29 mouse cellular contexts compared by ENCODE assay signal in genomic region chr10:43454671-43455070, GRCm38 (mm10). TPM values are rescaled to one million over a fixed set of nuclear protein-coding genes. Genes with fewer than 3 reads are reported as not detected.
DNase-seq lines count a peak whose midpoint lies in the region; ATAC-seq and TF ChIP-seq lines count a peak whose summit lies in the region.
"Had no signal": no experiment of that assay in that cellular context is flagged by ENCODE, and none has a peak within 500 bp of the region (broad histone marks: within the 10 kb centered on the region; RNA-seq: fewer than 3 reads in every experiment).

No protein-coding gene starts in this region.

- no peak for TF ChIP-seq POLR2A in heart, adult 2 months (IDR thresholded peaks at IDR 0.05; ENCODE audit: insufficient read depth, low read depth, low read length)

- H3K9me3 ChIP-seq in midbrain, embryonic 13.5 days = no peaks in the 10 kb centered on the region
- no peaks in the 10 kb centered on the region for H3K9me3 ChIP-seq in hindbrain, embryonic 11.5 days (ENCODE audit: control insufficient read depth, low read length)
- H3K9me3 ChIP-seq: hindbrain, embryonic 15.5 days; kidney, embryonic 15.5 days; midbrain, embryonic 12.5 days had no signal

- no peaks in the 10 kb centered on the region for H3K36me3 ChIP-seq in heart, adult 2 months (ENCODE audit: control insufficient read depth, insufficient read depth, low read length)
- H3K36me3 ChIP-seq in midbrain, embryonic 13.5 days = no peaks in the 10 kb centered on the region
- no peaks in the 10 kb centered on the region for H3K36me3 ChIP-seq in hindbrain, embryonic 11.5 days (ENCODE audit: control insufficient read depth, insufficient read depth, low read length)
- H3K36me3 ChIP-seq: embryonic facial prominence, embryonic 13.5 days; hindbrain, embryonic 15.5 days; kidney, embryonic 15.5 days; limb, embryonic 13.5 days; liver, embryonic 12.5 days; midbrain, embryonic 12.5 days had no signal

- no peaks in the 10 kb centered on the region for H3K4me1 ChIP-seq in heart, adult 2 months (ENCODE audit: control insufficient read depth, insufficient read depth, low read length)
- peaks cover 12% of the 10 kb centered on the region for H3K4me1 ChIP-seq in midbrain, embryonic 13.5 days (replicated peaks)
- H3K4me1 ChIP-seq in hindbrain, embryonic 11.5 days (replicated peaks; ENCODE audit: control insufficient read depth, insufficient read depth, low read length) = peaks cover 3% of the 10 kb centered on the region; the same call in 1 of the 2 replicates

- WGBS in heart, adult 2 months = 52% methylated on average over 3 of the region's 3 CpGs
- WGBS in midbrain, embryonic 13.5 days = 98% methylated on average over 3 of the region's 3 CpGs
- WGBS in hindbrain, embryonic 11.5 days = 94% methylated on average over 3 of the region's 3 CpGs

- intact Hi-C loops in heart, adult 2 months (cut with DNase I) = no loop called here
- intact Hi-C loops in heart, postnatal 25 days (cut with DNase I) = no loop called here
- intact Hi-C loops in heart, postnatal 10 days (cut with DNase I) = loop anchor here (2.0 to 5.0 kb wide), 2 partner anchors 24 to 282 kb away; partner anchors contain the start of genes 9030612E09Rik, Bend3 and Sobp

- 0 out of 2 replicates have a peak, but pooled peaks have one; percentile 38 for TF ChIP-seq EP300 in heart, adult 2 months (IDR thresholded peaks at IDR 0.05; ENCODE audit: insufficient read depth, low read depth, low read length)

- peak overlapping the region; percentile 6; the same call in 1 of the 2 replicates for H3K9ac ChIP-seq in heart, adult 2 months (ENCODE audit: low read depth, low read length)
- no peak overlapping the region for H3K9ac ChIP-seq in midbrain, embryonic 13.5 days (replicated peaks)
- H3K9ac ChIP-seq in hindbrain, embryonic 11.5 days (ENCODE audit: low read depth, low read length) = no peak overlapping the region
- H3K9ac ChIP-seq: embryonic facial prominence, embryonic 13.5 days; hindbrain, embryonic 15.5 days; kidney, embryonic 15.5 days; limb, embryonic 13.5 days; liver, embryonic 12.5 days; liver, postnatal 0 days; midbrain, embryonic 12.5 days had no signal

- H3K79me2 ChIP-seq in heart, adult 2 months (replicated peaks; ENCODE audit: control insufficient read depth, insufficient read depth, low read length) = no peaks in the 10 kb centered on the region

- TF ChIP-seq CTCF in heart, adult 2 months (IDR thresholded peaks at IDR 0.05) = no peak

- no peaks in the 10 kb centered on the region for H3K27me3 ChIP-seq in heart, adult 2 months (ENCODE audit: control insufficient read depth, insufficient read depth, low read length)
- no peaks in the 10 kb centered on the region for H3K27me3 ChIP-seq in midbrain, embryonic 13.5 days
- no peaks in the 10 kb centered on the region for H3K27me3 ChIP-seq in hindbrain, embryonic 11.5 days (ENCODE audit: control insufficient read depth, insufficient read depth, low read length)
- H3K27me3 ChIP-seq: embryonic facial prominence, embryonic 13.5 days; hindbrain, embryonic 15.5 days; kidney, embryonic 15.5 days; limb, embryonic 13.5 days had no signal

- H3K4me2 ChIP-seq in midbrain, embryonic 13.5 days (replicated peaks) = no peak overlapping the region
- H3K4me2 ChIP-seq in hindbrain, embryonic 11.5 days (replicated peaks; ENCODE audit: low read depth, low read length) = no peak overlapping the region
- H3K4me2 ChIP-seq: embryonic facial prominence, embryonic 13.5 days; hindbrain, embryonic 15.5 days; kidney, embryonic 15.5 days; limb, embryonic 13.5 days; liver, embryonic 12.5 days; midbrain, embryonic 12.5 days had no signal

- ATAC-seq in midbrain, embryonic 13.5 days = no peak
- ATAC-seq in hindbrain, embryonic 11.5 days (ENCODE audit: low FRiP score) = no peak
- ATAC-seq: activated CD4-positive, CD25-positive, alpha-beta regulatory T cell, adult 4 months; forebrain, embryonic 16.5 days; inflammation-experienced regulatory T-cells, adult 6 months; liver, embryonic 12.5 days; liver, postnatal 0 days had no signal

- H3K27ac ChIP-seq in heart, adult 2 months = peak overlapping the region; percentile 77
- H3K27ac ChIP-seq in midbrain, embryonic 13.5 days = no peak overlapping the region
- H3K27ac ChIP-seq in hindbrain, embryonic 11.5 days (ENCODE audit: low read depth, low read length) = no peak overlapping the region
- H3K27ac ChIP-seq: embryonic facial prominence, embryonic 13.5 days; hindbrain, embryonic 15.5 days; kidney, embryonic 15.5 days; layer of hippocampus, adult 2 months; limb, embryonic 13.5 days; liver, embryonic 12.5 days; midbrain, embryonic 12.5 days had no signal

- DNase-seq in adrenal gland, postnatal 10 days = peak; percentile 20
- no peak for DNase-seq in adrenal gland, postnatal 25 days
- peak; percentile 35 to 63 for DNase-seq in heart, adult 2 months
- no peak for DNase-seq in heart, postnatal 25 days (ENCODE audit: low spot score)
- peak; percentile 78 to 83 for DNase-seq in heart, postnatal 10 days
- DNase-seq in left cerebral cortex, adult 18-20 months (ENCODE audit: low spot score in 2 of 2) = no peak
- DNase-seq in hindbrain, embryonic 11.5 days (ENCODE audit: low spot score) = no peak
- DNase-seq: adrenal gland, adult 2 months; cerebellum, adult 11 months; cerebellum, adult 9-10 months; cerebellum, postnatal 36 days; embryo, embryonic 11 days; gastrocnemius, postnatal 10 days; kidney, adult 18-20 months; liver, postnatal 0 days; lung, postnatal 36 days; thymus, adult 2 months; thymus, postnatal 36 days had no signal

- H3K4me3 ChIP-seq in heart, adult 2 months = no peak overlapping the region
- H3K4me3 ChIP-seq in midbrain, embryonic 13.5 days (replicated peaks) = no peak overlapping the region
- H3K4me3 ChIP-seq in hindbrain, embryonic 11.5 days (ENCODE audit: low read depth, low read length) = no peak overlapping the region
- H3K4me3 ChIP-seq: embryonic facial prominence, embryonic 13.5 days; hindbrain, embryonic 15.5 days; kidney, embryonic 15.5 days; layer of hippocampus, adult 2 months; limb, embryonic 13.5 days; liver, embryonic 12.5 days; midbrain, embryonic 12.5 days had no signal

RNA-seq across cellular contexts. Expression of gene Bend3, which starts 24.0 kb away (rescaled TPM):
- 1 to 10 TPM; 7.8 to 10.0 TPM for total RNA-seq in adrenal gland, postnatal 10 days (2021)
- total RNA-seq in adrenal gland, postnatal 25 days (2021) = 5.7 and 8.3 TPM in 2 replicates
- total RNA-seq in heart, adult 2 months (2021) = 1 to 10 TPM; 5.2 to 7.4 TPM
- polyA plus RNA-seq in heart, adult 2 months (2012; rRNA removed) = 2.9 and 4.5 TPM in 2 replicates
- 1 to 10 TPM; 5.5 to 5.9 TPM for total RNA-seq in heart, postnatal 25 days (2021)
- 10 to 100 TPM in 1 of 2 experiments, 1 to 10 TPM in 1; 8.7 to 11.0 TPM for total RNA-seq in heart, postnatal 10 days (2021)
- 4.2 TPM in 2 replicates for polyA plus RNA-seq in midbrain, embryonic 13.5 days (2015; fragmentation: Nextera tagmentation; extraction: Ambion mirVana)
- 1 to 10 TPM; 3.1 to 4.2 TPM for total RNA-seq in left cerebral cortex, adult 18-20 months (2021)
- 8.7 and 8.8 TPM in 2 replicates for polyA plus RNA-seq in hindbrain, embryonic 11.5 days (2014; fragmentation: Nextera tagmentation; extraction: Ambion mirVana)

Comparison
In these comparisons a context has a peak if more than half of its experiments do, and no peak if none do; other contexts are left out.
1. DNase-seq: peak in adrenal gland, postnatal 10 days (single experiment), heart, adult 2 months (2 of 2) and heart, postnatal 10 days (2 of 2); none in adrenal gland, postnatal 25 days (single experiment), heart, postnatal 25 days (single experiment), left cerebral cortex, adult 18-20 months (0 of 2) and hindbrain, embryonic 11.5 days (single experiment).